Comparison of ENCODE assay signal across 9 mouse cellular contexts in the genomic region with DNA sequence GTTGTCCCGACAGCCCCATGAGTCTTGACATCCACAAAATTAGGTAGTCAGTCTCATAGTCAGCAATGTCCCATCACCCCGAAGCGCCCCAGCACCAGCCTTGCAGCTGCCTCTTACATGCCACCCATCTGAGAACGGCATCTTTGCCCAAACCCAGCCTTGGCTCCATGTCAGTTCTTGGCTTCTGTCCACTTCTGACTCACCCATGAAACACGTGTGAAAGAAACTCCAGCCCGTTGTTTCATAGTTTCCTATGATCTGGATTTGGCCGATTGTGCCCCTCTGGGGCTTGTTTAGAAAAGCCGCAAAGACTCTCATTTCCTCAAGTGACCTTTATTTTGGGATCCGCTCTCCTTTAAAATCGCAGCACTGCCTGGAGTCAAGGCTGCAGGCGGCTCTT. TPM values are rescaled to one million over a fixed set of nuclear protein-coding genes. Genes with fewer than 3 reads are reported as not detected.
DNase-seq lines count a peak whose midpoint lies in the region; ATAC-seq lines count a peak whose summit lies in the region.
"Had no signal": no experiment of that assay in that cellular context is flagged by ENCODE, and none has a peak within 500 bp of the region (broad histone marks: within the 10 kb centered on the region; RNA-seq: fewer than 3 reads in every experiment).

No protein-coding gene starts in this region.

- peaks cover 57% of the 10 kb centered on the region for H3K4me1 ChIP-seq in limb, embryonic 13.5 days
- H3K4me1 ChIP-seq in limb, embryonic 10.5 days, result peaks cover 55% of the 10 kb centered on the region
- H3K4me1 ChIP-seq in liver, embryonic 12.5 days, result peaks cover 25% of the 10 kb centered on the region; the same call in 1 of the 2 replicates

- H3K4me2 ChIP-seq in limb, embryonic 13.5 days (replicated peaks), result peak overlapping the region; percentile 12; the same call in 1 of the 2 replicates
- no peak overlapping the region for H3K4me2 ChIP-seq in liver, embryonic 12.5 days

- no peaks in the 10 kb centered on the region for H3K9me3 ChIP-seq in limb, embryonic 13.5 days
- no peaks in the 10 kb centered on the region for H3K9me3 ChIP-seq in limb, embryonic 10.5 days (replicated peaks)
- H3K9me3 ChIP-seq in liver, embryonic 12.5 days (replicated peaks), result no peaks in the 10 kb centered on the region

- no peak for DNase-seq in limb, embryonic 10.5 days (ENCODE audit: low spot score)
- DNase-seq in adrenal gland, postnatal 10 days, result peak; percentile 89
- peak; percentile 91 for DNase-seq in fibroblast of lung, adult 2 months (ENCODE audit: low read depth)
- peak; percentile 54 to 55 for DNase-seq in layer of hippocampus, postnatal 14 days (ENCODE audit: low spot score in 2 of 2)
- DNase-seq in B cell, adult 2 months, result no peak

- no peak overlapping the region for H3K9ac ChIP-seq in limb, embryonic 13.5 days
- no peak overlapping the region for H3K9ac ChIP-seq in liver, embryonic 12.5 days

- peaks cover 34% of the 10 kb centered on the region for H3K36me3 ChIP-seq in limb, embryonic 13.5 days
- H3K36me3 ChIP-seq in limb, embryonic 10.5 days, result peaks cover 45% of the 10 kb centered on the region
- H3K36me3 ChIP-seq in liver, embryonic 12.5 days, result peaks cover 29% of the 10 kb centered on the region

- H3K4me3 ChIP-seq in limb, embryonic 13.5 days, result no peak overlapping the region
- H3K4me3 ChIP-seq in limb, embryonic 10.5 days, result no peak overlapping the region
- H3K4me3 ChIP-seq in liver, embryonic 12.5 days, result no peak overlapping the region

- peak overlapping the region; percentile 48; the same call in 1 of the 2 replicates for H3K27ac ChIP-seq in limb, embryonic 13.5 days
- H3K27ac ChIP-seq in limb, embryonic 10.5 days, result no peak overlapping the region; the same call in 1 of the 2 replicates
- H3K27ac ChIP-seq in liver, embryonic 12.5 days, result no peak overlapping the region

- 47% methylated on average over 11 of the region's 11 CpGs for WGBS in limb, embryonic 13.5 days
- 93% methylated on average over 11 of the region's 11 CpGs for WGBS in limb, embryonic 10.5 days
- WGBS in liver, embryonic 12.5 days (ENCODE audit: insufficient replicate concordance), result 82% methylated on average over 11 of the region's 11 CpGs

- H3K27me3 ChIP-seq in limb, embryonic 13.5 days, result no peaks in the 10 kb centered on the region
- H3K27me3 ChIP-seq in limb, embryonic 10.5 days (ENCODE audit: low read depth, poor library complexity, severe bottlenecking), result no peaks in the 10 kb centered on the region
- H3K27me3 ChIP-seq in liver, embryonic 12.5 days (replicated peaks), result no peaks in the 10 kb centered on the region

- ATAC-seq in limb, embryonic 13.5 days (ENCODE audit: low FRiP score, low read depth), result peak; percentile 11
- ATAC-seq in liver, embryonic 12.5 days, result no peak

RNA-seq across cellular contexts. Expression of a gene that starts 22.1 kb away (rescaled TPM):
- 49.3 and 49.4 TPM in 2 replicates for polyA plus RNA-seq in limb, embryonic 13.5 days (2015; fragmentation: Nextera tagmentation; extraction: Ambion mirVana)
- polyA plus RNA-seq in limb, embryonic 10.5 days (2016; fragmentation: Nextera tagmentation; extraction: Ambion mirVana), result 54.1 and 62.5 TPM in 2 replicates
- 10 to 100 TPM; 61.7 to 68.2 TPM for total RNA-seq in adrenal gland, postnatal 10 days (2021)
- total RNA-seq in layer of hippocampus, postnatal 14 days (2021), result 10 to 100 TPM; 13.7 to 15.6 TPM
- polyA plus RNA-seq in liver, embryonic 12.5 days (2016; fragmentation: Nextera tagmentation; extraction: Ambion mirVana), result 17.4 and 21.5 TPM in 2 replicates

RNA-seq across cellular contexts. Expression of a gene that starts 52.3 kb away (rescaled TPM):
- polyA plus RNA-seq in limb, embryonic 13.5 days (2015; fragmentation: Nextera tagmentation; extraction: Ambion mirVana), result 89.7 and 93.5 TPM in 2 replicates
- polyA plus RNA-seq in limb, embryonic 10.5 days (2016; fragmentation: Nextera tagmentation; extraction: Ambion mirVana), result 166 and 179 TPM in 2 replicates
- total RNA-seq in adrenal gland, postnatal 10 days (2021), result 100 to 1,000 TPM; 175 to 226 TPM
- 10 to 100 TPM; 81.9 to 87.8 TPM for total RNA-seq in layer of hippocampus, postnatal 14 days (2021)
- 34.7 and 36.6 TPM in 2 replicates for polyA plus RNA-seq in liver, embryonic 12.5 days (2016; fragmentation: Nextera tagmentation; extraction: Ambion mirVana)

RNA-seq across cellular contexts. Expression of a gene that starts 56.1 kb away (rescaled TPM):
- 0.37 TPM in 1 of 2 replicates, not detected in the other for polyA plus RNA-seq in limb, embryonic 13.5 days (2015; fragmentation: Nextera tagmentation; extraction: Ambion mirVana)
- not detected in 2 replicates for polyA plus RNA-seq in limb, embryonic 10.5 days (2016; fragmentation: Nextera tagmentation; extraction: Ambion mirVana)
- under 1 TPM; 0.27 to 0.73 TPM for total RNA-seq in adrenal gland, postnatal 10 days (2021)
- total RNA-seq in layer of hippocampus, postnatal 14 days (2021), result under 1 TPM in 1 of 2 experiments, not detected in 1; 0.44 TPM
- polyA plus RNA-seq in liver, embryonic 12.5 days (2016; fragmentation: Nextera tagmentation; extraction: Ambion mirVana), result 0.16 TPM in 1 of 2 replicates, not detected in the other
- total RNA-seq: layer of hippocampus, adult 18-20 months had no signal
- polyA plus RNA-seq: neural tube, embryonic 11.5 days had no signal

RNA-seq across cellular contexts. Expression of a gene that starts 56.2 kb away (rescaled TPM):
- 449 and 457 TPM in 2 replicates for polyA plus RNA-seq in limb, embryonic 13.5 days (2015; fragmentation: Nextera tagmentation; extraction: Ambion mirVana)
- polyA plus RNA-seq in limb, embryonic 10.5 days (2016; fragmentation: Nextera tagmentation; extraction: Ambion mirVana), result 600 and 631 TPM in 2 replicates
- total RNA-seq in adrenal gland, postnatal 10 days (2021), result 1,000 to 10,000 TPM; 1,052 to 1,158 TPM
- 100 to 1,000 TPM; 463 to 479 TPM for total RNA-seq in layer of hippocampus, postnatal 14 days (2021)
- 451 and 473 TPM in 2 replicates for polyA plus RNA-seq in liver, embryonic 12.5 days (2016; fragmentation: Nextera tagmentation; extraction: Ambion mirVana)

Comparison
In these comparisons a context has a peak if more than half of its experiments do, and no peak if none do; other contexts are left out.
1. DNase-seq: peak in adrenal gland, postnatal 10 days (single experiment), fibroblast of lung, adult 2 months (single experiment) and layer of hippocampus, postnatal 14 days (2 of 2); none in limb, embryonic 10.5 days (single experiment) and B cell, adult 2 months (0 of 2).